Mouse (Mus musculus) layer of hippocampus, adult 9-10 months (tissue): ENCODE results near the gene Smchd1.

Experiments used
- DNase-seq: peaks from one replicate; pipeline ENCODE4 v3.0.0; 2022; ENCODE audit warnings: low spot score

Gene Smchd1

DNA sequence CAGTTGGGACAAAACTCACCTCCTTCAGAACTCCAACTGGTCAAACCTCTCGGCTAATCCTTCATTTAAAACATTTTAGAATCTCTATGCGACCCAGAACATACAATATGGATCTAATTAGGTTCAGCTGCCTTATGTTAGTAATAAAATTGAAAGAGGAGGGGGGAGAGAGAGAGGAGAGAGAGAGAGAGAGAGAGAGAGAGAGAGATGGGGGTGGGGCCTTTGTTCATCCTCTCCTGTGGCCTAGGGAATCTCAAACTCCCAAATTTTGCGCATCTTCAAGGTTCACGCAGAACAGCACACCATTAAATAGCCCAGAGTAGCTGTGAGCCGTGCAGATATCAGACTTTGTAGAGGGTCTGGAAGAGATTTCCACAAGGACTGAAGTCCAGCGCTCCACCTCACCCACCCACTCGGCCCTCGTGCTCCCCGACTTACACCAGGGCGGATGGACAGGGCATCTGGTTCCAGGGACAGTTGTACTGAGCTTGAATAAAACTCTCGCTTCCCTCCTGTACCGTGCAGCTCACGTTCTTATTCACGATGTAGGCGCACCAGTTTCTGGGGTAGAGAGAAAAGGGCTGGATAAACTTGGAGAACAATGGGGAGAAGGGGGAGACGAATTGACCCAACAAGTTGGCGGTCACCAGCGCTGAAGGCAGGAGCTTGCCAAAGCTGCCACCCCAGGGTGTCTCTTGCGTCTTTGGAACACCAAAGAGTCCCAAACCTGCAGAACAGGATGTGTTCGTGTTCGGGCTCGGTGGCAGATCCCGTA lies 165.2 kb downstream of the Smchd1 start:
- DNase-seq, result no peak

DNA sequence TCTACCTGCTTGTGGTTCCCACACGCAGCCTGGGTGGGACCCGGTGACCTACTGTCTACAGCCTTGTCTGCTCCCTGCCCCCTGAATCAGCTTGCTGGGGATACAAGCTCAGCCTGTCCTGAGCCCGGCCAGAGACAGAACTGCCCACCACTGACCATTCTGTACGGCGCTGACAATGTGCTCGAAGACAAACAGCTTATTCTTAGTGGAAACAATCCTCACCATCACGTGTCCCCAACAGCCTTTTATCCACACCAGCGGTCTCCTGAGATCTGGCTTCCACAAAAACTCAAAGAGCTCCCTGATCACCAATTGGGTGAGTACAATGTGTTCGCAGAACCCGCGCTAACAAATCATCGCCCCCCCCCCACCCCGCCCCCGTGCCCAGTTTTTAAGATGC lies 166.0 kb downstream of the Smchd1 start:
- no peak for DNase-seq

DNA sequence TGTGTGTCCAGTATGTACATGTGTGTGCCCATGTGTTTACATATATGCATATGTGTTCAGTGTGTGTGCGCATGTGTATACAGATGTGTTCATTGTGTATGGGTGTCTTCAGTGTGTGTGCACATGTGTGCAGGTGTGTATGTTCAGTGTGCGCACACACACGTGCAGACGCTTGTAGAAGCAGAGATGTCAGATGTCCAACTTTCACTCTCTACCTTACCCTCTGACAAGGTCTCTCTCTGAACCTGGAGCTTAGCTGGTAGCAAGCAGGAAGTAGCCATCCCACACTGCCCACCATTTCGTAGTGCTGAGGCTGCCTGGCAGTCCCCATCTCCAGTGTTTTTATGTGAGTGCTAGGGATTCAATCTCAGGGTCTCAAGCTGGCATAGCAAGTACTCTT lies 166.8 kb downstream of the Smchd1 start:
- DNase-seq, result no peak

GRCm38 (mm10) chr17:71307251-71307790 lies 167.8 kb downstream of the Smchd1 start:
- DNase-seq, result no peak

- no peak for DNase-seq
Measured at GRCm38 (mm10) chr17:71306716-71307115, 168.4 kb downstream of the Smchd1 start.

DNA sequence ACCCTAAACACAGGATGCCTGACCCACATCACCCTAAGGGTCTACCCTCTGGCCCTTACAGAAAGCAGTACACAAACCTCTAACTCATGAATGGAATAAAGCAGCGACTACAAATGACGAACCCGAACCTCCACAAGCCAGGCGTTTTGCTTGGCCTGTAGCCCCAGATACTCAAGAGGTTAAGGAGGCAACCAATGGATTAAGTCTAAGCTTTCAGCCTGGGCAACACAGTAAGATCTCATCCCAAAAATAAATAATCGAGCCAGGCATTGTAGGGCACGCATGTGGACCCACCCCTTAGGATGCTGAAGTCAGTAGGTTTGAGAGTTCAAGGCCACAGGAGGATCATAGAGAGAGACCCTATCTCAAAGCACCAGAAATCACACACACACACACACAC lies 169.1 kb downstream of the Smchd1 start:
- DNase-seq, result no peak

DNA sequence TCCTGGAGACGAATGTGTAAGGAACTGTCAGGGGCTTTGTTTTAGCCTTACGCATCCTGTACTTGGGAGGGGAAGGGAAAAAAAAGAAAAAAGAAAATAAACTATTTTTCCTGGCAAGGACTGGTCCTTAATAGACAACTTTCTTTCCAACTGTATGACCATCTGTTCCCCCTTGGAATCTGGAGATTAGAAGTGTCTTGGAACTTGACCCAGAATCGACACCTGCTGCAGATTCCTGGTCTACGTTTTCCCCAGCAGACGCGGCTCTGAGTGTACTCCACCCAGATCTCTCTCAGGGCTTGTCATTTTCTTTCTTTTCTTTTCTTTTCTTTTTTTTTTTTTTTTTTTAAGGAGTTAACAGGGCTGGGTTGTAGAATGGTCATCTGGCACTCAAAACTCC lies 171.7 kb downstream of the Smchd1 start:
- no peak for DNase-seq

GRCm38 (mm10) chr17:71301413-71301812 lies 173.7 kb downstream of the Smchd1 start:
- no peak for DNase-seq

GRCm38 (mm10) chr17:71300338-71300737 lies 174.8 kb downstream of the Smchd1 start:
- no peak for DNase-seq

- no peak for DNase-seq
Measured at GRCm38 (mm10) chr17:71299879-71300278, 175.3 kb downstream of the Smchd1 start.

DNA sequence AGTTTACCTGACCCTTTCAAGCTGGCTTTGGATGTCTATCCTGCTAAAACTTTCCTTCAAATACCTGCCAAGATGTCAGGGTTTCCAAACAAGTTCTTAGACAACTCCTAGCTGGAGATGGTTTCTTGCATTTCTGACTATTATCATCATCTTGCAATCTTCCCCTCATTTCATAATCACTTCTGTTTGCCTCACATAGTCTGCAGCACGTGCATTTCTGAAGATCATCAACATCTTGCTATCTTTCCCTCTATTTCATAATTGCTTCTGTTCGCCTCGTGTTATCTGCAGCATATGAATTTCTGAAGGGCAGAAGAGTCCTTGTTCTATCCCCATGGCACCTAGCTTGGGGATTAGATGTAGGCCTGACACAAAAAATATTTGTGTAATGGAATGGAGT lies 180.6 kb downstream of the Smchd1 start:
- no peak for DNase-seq
